Mouse (Mus musculus) midbrain, embryonic 14.5 days (tissue): ENCODE measurements at regions not wholly inside any gene's neighbourhood (a gene's known extent, or its start where the extent isn't known, plus 50 kb on each side); places are given as distances from the start of the nearest gene placed in this dataset.

Source experiments
- ATAC-seq: fragments of 200-750 bp; cut with Nextera tagmentation; 2 replicates; pipeline ENCODE4 v1.8.0; 2017; ENCODE audit warnings: moderate number of reproducible peaks, moderate library complexity; ENCODE audit not compliant: low FRiP score, low TSS enrichment
- DNase-seq: peaks from one replicate; pipeline ENCODE4 v3.0.0-alpha.2; 2015
- H3K27ac ChIP-seq: fragments of 300-500 bp; sonication (generic); replicated peaks from 2 replicates; pipeline ENCODE4 v1.5.1; 2014; ENCODE audit warnings: mild to moderate bottlenecking, low read depth, low read length, moderate library complexity
- H3K27me3 ChIP-seq: fragments of 300-500 bp; sonication (generic); 2 replicates; pipeline ENCODE4 v1.6.1; 2014; ENCODE audit warnings: low read length, control low read depth, mixed read lengths; ENCODE audit not compliant: control insufficient read depth, insufficient read depth
- H3K36me3 ChIP-seq: fragments of 300-500 bp; sonication (generic); 2 replicates; pipeline ENCODE4 v1.6.1; 2014; ENCODE audit warnings: low read length, control low read depth; ENCODE audit not compliant: control insufficient read depth, insufficient read depth
- H3K4me1 ChIP-seq: fragments of 300-500 bp; sonication (generic); 2 replicates; pipeline ENCODE4 v1.6.1; 2014; ENCODE audit warnings: mild to moderate bottlenecking, antibody characterized with exemption, low read length, control low read depth; ENCODE audit not compliant: control insufficient read depth, insufficient read depth
- H3K4me2 ChIP-seq: fragments of 300-500 bp; sonication (generic); 2 replicates; pipeline ENCODE4 v1.6.1; 2014; ENCODE audit warnings: mild to moderate bottlenecking, low read length, moderate library complexity
- H3K4me3 ChIP-seq: fragments of 300-500 bp; sonication (generic); replicated peaks from 2 replicates; pipeline ENCODE4 v1.5.1; 2014; ENCODE audit warnings: low read depth, low read length
- H3K9ac ChIP-seq: fragments of 300-500 bp; sonication (generic); replicated peaks from 2 replicates; pipeline ENCODE4 v1.6.1; 2014; ENCODE audit warnings: mild to moderate bottlenecking, low read length, moderate library complexity
- H3K9me3 ChIP-seq: fragments of 300-500 bp; sonication (generic); 2 replicates; pipeline ENCODE4 v1.6.1; 2016; ENCODE audit warnings: low read length, control low read depth, mixed read lengths; ENCODE audit not compliant: control insufficient read depth
- WGBS: fragments of 180-500 bp; shearing (Covaris S2); extraction: QIAGEN DNeasy Blood & Tissue Kit; methylation state at CpG from one replicate; pipeline ENCODE4 v1.1.7; 2014; 5-methylcytosine and 5-hydroxymethylcytosine counted together

DNA sequence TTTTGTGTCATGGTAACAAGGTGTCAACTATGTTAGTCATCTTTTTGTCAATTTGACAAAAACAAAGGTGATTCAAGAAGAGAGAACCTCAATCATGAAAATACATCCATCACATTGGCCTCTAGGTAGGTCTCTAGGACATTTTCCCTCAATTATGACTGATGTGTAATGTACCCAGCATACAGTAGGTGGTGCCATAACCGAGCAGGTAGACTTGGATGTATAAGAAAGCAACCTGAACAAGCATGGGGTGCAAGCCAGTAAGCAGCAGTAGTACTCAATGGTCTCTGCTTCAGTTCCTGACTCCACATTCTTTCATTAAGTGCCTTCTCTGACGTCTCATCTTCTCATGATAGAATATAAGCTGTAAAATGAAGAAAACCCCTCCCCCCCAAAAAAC is 463.8 kb downstream of the Tmem161b start:
- no peaks in the 10 kb centered on the region for H3K27me3 ChIP-seq
- H3K4me2 ChIP-seq = no peak overlapping the region
- 60% methylated on average over 2 of the region's 2 CpGs for WGBS
- no peak overlapping the region for H3K27ac ChIP-seq
- H3K4me3 ChIP-seq = no peak overlapping the region
- no peak for ATAC-seq
- no peaks in the 10 kb centered on the region for H3K36me3 ChIP-seq
- H3K9me3 ChIP-seq = no peaks in the 10 kb centered on the region
- no peaks in the 10 kb centered on the region for H3K4me1 ChIP-seq
- H3K9ac ChIP-seq = no peak overlapping the region
- DNase-seq = no peak

DNA sequence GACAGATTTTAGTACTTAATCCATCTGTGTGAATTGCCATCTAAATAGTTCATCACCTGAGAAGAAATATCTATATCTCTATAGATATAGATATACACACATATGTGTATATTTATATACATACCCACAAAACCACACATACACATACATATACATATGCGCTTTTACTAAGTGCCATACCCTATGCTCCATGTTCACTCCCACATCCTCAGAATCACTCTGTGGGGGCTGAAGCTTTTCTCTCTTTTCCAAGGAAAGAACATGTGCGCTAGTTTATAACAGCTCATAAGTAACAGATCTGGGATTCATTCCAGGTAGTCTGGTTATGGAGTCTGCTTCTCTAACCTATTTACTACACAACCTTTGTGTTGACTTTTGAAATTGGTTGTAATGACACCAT is 471.4 kb downstream of the Tmem161b start:
- H3K4me3 ChIP-seq = no peak overlapping the region
- no peaks in the 10 kb centered on the region for H3K27me3 ChIP-seq
- 98% methylated on average over 2 of the region's 2 CpGs for WGBS
- H3K9ac ChIP-seq = no peak overlapping the region
- H3K4me2 ChIP-seq = no peak overlapping the region
- DNase-seq (no peak), ATAC-seq (no peak)
- no peaks in the 10 kb centered on the region for H3K4me1 ChIP-seq
- H3K36me3 ChIP-seq = no peaks in the 10 kb centered on the region
- H3K9me3 ChIP-seq = no peaks in the 10 kb centered on the region
- no peak overlapping the region for H3K27ac ChIP-seq

DNA sequence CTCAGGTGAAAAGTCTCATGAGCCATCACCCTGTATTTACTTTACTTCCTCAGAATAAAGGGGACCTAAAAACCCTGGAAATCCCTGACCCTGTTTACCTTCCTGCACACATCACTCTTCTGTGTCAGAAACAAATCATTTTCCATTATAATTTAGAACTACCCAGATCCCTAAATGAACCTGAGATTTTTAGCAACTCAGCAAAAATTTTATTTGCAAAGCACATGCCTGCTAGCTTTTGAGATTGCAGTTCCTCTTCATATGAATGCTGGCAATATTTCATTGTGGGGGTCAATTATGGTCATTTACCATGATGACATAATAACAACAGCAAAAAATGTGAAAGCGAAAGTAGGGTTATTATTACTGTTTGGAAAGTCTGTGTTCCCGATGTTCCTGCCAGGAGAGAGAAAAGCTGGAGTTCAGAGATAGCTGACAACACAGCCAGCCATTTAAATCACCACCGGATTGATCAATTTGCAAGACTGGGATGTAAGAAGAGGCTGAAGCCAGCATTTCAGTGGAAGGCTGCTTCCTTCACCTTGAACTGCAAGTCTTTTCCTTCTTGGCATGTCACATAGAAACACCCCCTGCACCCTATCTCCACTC is 476.5 kb downstream of the Tmem161b start:
- WGBS = 72% methylated on average over 3 of the region's 3 CpGs
- H3K27ac ChIP-seq = no peak overlapping the region
- H3K4me3 ChIP-seq = no peak overlapping the region
- DNase-seq (no peak), ATAC-seq (no peak)
- no peak overlapping the region for H3K4me2 ChIP-seq
- no peaks in the 10 kb centered on the region for H3K36me3 ChIP-seq
- H3K9me3 ChIP-seq = no peaks in the 10 kb centered on the region
- H3K27me3 ChIP-seq = no peaks in the 10 kb centered on the region
- no peaks in the 10 kb centered on the region for H3K4me1 ChIP-seq
- H3K9ac ChIP-seq = no peak overlapping the region

DNA sequence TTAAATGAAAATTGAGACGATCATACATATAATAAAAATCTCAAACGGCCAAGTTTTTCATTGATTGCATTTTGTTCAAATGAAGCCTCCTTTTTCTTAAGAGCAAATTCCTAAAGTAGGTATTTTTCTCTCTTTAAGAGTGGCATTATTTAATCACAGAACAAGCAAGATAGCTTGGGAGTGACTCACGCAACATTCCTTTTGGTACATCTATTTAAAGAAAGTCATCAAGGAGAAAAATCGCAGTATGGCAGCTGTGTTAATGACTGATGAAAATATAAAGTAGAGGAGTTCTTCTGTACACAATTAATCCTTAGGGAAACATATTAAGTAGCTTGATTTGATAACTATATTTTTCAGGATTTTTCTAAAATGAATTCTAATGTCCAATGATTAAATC is 448.0 kb upstream of the Ccnh start:
- no peaks in the 10 kb centered on the region for H3K4me1 ChIP-seq

DNA sequence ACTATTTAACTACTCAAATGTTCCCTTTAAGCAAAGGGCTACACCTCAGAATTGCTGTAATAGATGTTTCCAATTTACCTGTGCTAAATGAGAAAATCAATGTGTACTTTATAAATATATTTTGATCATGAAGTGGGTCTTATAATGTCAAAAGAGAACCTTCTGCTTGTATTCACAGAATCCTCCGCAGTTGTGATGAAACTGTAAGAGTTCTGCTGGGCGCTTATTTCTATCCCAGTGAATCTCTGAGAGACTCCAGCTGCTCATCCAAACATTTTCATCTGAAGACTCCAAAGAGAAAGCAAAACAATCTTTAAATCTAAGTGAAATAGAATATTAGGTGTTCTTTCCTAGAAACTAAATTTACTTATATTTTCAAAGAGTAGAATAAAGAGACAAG is 440.9 kb upstream of the Ccnh start:
- Histone ChIP-seq H3K9me3 (no peaks in the 10 kb centered on the region), H3K27ac (no peak overlapping the region), H3K4me2 (no peak overlapping the region), H3K4me3 (no peak overlapping the region), H3K36me3 (no peaks in the 10 kb centered on the region), H3K27me3 (no peaks in the 10 kb centered on the region), H3K4me1 (no peaks in the 10 kb centered on the region), H3K9ac (no peak overlapping the region)
- ATAC-seq (no peak), DNase-seq (no peak)
- WGBS = 86% methylated on average over 2 of the region's 2 CpGs

More for the DNA sequence above, 448.0 kb upstream of the Ccnh start:
- no peak overlapping the region for H3K4me3 ChIP-seq
- H3K27ac ChIP-seq = no peak overlapping the region
- WGBS = 92% methylated on average over 4 of the region's 4 CpGs
- H3K9ac ChIP-seq = no peak overlapping the region
- no peak overlapping the region for H3K4me2 ChIP-seq
- H3K9me3 ChIP-seq = no peaks in the 10 kb centered on the region
- H3K27me3 ChIP-seq = no peaks in the 10 kb centered on the region
- DNase-seq (no peak), ATAC-seq (no peak)
- H3K36me3 ChIP-seq = no peaks in the 10 kb centered on the region

DNA sequence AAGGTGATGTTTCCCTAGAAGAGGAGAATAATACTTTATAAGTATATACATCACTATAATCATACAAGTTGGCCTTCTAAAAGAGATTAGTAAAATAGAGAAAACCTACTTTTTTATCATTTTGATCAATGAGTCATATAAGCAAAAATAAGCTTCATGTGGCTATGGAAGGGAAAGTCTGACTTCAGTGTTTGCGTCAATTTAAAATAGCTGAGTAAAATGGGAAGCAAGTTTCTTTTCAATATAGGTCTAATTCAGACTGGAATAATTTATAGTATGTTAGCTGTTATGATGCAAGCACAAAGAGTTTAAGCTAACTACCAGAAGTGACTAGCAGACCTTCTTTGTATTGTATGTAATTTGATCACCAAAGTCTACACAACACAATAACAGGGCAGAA is 440.0 kb upstream of the Ccnh start:
- Histone ChIP-seq H3K9me3 (no peaks in the 10 kb centered on the region), H3K27ac (no peak overlapping the region), H3K36me3 (no peaks in the 10 kb centered on the region), H3K4me3 (no peak overlapping the region), H3K4me1 (no peaks in the 10 kb centered on the region), H3K27me3 (no peaks in the 10 kb centered on the region), H3K9ac (no peak overlapping the region), H3K4me2 (no peak overlapping the region)
- 93% methylated on average over 1 of the region's 1 CpGs for WGBS
- DNase-seq (no peak), ATAC-seq (no peak)

DNA sequence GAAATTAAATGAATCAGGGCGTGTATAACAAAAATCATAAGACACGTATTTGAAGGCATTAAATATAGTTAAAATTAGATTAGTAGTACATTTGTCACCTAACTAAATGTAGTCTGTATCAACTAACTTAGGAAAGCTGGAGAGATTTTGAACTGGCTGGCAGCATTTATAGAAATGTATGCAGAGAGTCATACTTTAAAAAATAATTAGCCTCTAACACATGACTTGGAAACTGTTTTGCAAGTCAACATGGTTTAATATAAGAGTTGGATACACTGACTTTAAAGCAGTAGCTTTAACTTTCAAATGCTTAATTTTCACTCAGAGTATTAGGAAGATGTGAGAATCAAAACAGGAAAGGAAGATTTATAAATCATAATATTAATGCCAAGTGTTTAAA is 439.1 kb upstream of the Ccnh start:
- no peak overlapping the region for H3K9ac ChIP-seq
- H3K27me3 ChIP-seq = no peaks in the 10 kb centered on the region
- H3K4me1 ChIP-seq = no peaks in the 10 kb centered on the region
- ATAC-seq (no peak), DNase-seq (no peak)
- 91% methylated on average over 2 of the region's 2 CpGs for WGBS
- no peak overlapping the region for H3K4me2 ChIP-seq
- no peaks in the 10 kb centered on the region for H3K36me3 ChIP-seq
- H3K27ac ChIP-seq = no peak overlapping the region
- no peak overlapping the region for H3K4me3 ChIP-seq
- no peaks in the 10 kb centered on the region for H3K9me3 ChIP-seq

DNA sequence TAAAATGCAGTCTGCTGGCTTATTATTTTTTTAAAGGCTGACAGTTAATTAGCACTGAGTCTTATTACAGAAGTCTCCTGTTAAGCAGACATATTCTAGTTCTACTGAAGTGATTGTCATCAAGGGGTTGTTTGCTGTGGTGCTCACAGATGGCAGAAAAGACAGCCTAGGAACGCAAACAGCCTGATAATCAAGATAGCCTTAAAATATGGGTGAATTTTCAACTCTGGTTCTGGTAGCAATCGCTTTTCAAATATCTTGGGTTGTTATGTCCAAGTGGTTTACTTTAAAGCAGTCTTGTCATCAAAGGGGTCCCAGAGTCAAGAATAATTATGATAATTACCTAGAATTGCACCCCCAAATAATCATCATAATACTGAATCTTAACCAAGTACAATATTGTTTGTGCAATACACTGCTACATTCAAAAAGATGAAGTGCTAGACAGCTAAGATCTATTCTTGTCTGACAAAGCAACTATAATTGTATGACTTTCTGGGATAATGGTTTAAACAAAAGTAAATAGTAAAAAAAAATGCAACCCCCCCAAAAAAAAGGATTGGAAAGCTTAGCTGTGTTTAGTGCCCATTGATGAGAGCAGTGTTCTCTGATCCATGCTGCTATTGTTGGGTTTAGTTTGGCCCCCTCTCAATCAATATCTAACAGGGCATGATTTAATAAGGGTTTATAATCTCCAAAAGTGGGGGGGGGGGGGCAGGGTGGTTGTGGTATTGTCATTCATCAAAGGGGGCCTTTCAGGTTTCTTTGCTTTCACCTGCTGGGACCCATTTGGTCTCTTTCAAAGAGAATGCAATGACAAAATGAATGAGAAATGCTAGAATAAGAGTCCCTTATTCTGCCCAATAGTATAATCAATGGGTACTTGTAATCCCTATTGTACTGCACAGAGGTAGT is 437.4 kb upstream of the Ccnh start:
- DNase-seq (no peak), ATAC-seq (no peak)
- Histone ChIP-seq H3K4me2 (no peak overlapping the region), H3K27ac (no peak overlapping the region), H3K4me1 (no peaks in the 10 kb centered on the region), H3K4me3 (no peak overlapping the region), H3K27me3 (no peaks in the 10 kb centered on the region), H3K36me3 (no peaks in the 10 kb centered on the region), H3K9me3 (no peaks in the 10 kb centered on the region), H3K9ac (no peak overlapping the region)
- WGBS = 81% methylated on average over 2 of the region's 2 CpGs

DNA sequence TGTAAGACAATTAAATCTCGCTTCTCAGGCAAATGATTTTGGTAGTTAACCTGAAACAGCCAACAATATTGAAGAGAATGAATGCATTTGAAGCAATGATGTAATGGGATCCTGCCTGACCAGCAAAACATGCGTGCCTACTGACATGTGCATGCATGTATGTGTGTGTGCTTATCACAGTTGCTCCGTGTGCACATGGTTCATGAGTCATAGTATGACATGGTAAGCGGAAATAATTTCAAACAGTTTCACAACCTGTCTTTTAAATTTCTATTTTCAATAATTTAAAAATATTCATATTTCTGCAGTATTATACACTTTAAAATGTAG is 436.8 kb upstream of the Ccnh start:
- Histone ChIP-seq H3K4me2 (no peak overlapping the region), H3K36me3 (no peaks in the 10 kb centered on the region), H3K9me3 (no peaks in the 10 kb centered on the region), H3K9ac (no peak overlapping the region), H3K4me3 (no peak overlapping the region), H3K4me1 (no peaks in the 10 kb centered on the region), H3K27ac (no peak overlapping the region), H3K27me3 (no peaks in the 10 kb centered on the region)
- ATAC-seq (no peak), DNase-seq (no peak)
- 62% methylated on average over 4 of the region's 4 CpGs for WGBS
